Mouse (Mus musculus) midbrain, embryonic 13.5 days (tissue): ENCODE data around the gene Arhgef12. TPM values are rescaled to one million over a fixed set of nuclear protein-coding genes. Genes with fewer than 3 reads are reported as not detected.

Experiments used
- ATAC-seq: fragments of 200-750 bp; cut with Nextera tagmentation; 2 replicates; pipeline ENCODE4 v1.8.0; 2017; ENCODE audit warnings: mild to moderate bottlenecking, moderate TSS enrichment, moderate library complexity
- H3K27ac ChIP-seq: fragments of 300-500 bp; sonication (generic); 2 replicates; pipeline ENCODE4 v1.5.1; 2015; ENCODE audit warnings: inconsistent platforms, mild to moderate bottlenecking, moderate library complexity
- H3K27me3 ChIP-seq: fragments of 300-500 bp; sonication (generic); 2 replicates; pipeline ENCODE4 v1.6.1; 2015; ENCODE audit warnings: mild to moderate bottlenecking, inconsistent platforms
- H3K36me3 ChIP-seq: fragments of 300-500 bp; sonication (generic); 2 replicates; pipeline ENCODE4 v1.6.1; 2015; ENCODE audit warnings: mild to moderate bottlenecking, inconsistent platforms
- H3K4me1 ChIP-seq: fragments of 300-500 bp; sonication (generic); replicated peaks from 2 replicates; pipeline ENCODE4 v1.6.1; 2015; ENCODE audit warnings: inconsistent platforms
- H3K4me2 ChIP-seq: fragments of 300-500 bp; sonication (generic); replicated peaks from 2 replicates; pipeline ENCODE4 v1.6.1; 2015; ENCODE audit warnings: moderate library complexity, mild to moderate bottlenecking, inconsistent platforms
- H3K4me3 ChIP-seq: fragments of 300-500 bp; sonication (generic); replicated peaks from 2 replicates; pipeline ENCODE4 v1.5.1; 2015; ENCODE audit warnings: mild to moderate bottlenecking, inconsistent platforms
- H3K9ac ChIP-seq: fragments of 300-500 bp; sonication (generic); replicated peaks from 2 replicates; pipeline ENCODE4 v1.6.1; 2015; ENCODE audit warnings: mild to moderate bottlenecking, inconsistent platforms
- H3K9me3 ChIP-seq: fragments of 300-500 bp; sonication (generic); 2 replicates; pipeline ENCODE4 v1.6.1; 2016; ENCODE audit warnings: mild to moderate bottlenecking, inconsistent platforms
- WGBS: fragments of 180-500 bp; shearing (Covaris S2); methylation state at CpG from one replicate; pipeline ENCODE4 v1.1.7; 2015; 5-methylcytosine and 5-hydroxymethylcytosine counted together
- polyA plus RNA-seq: library from polyadenylated mRNA; unstranded; fragments of >200 nt; fragmentation: Nextera tagmentation; extraction: Ambion mirVana; gene quantifications from 2 replicates; pipeline ENCODE4 v1.2.1, GENCODE M21; 2015

Arhgef12 gene
- polyA plus RNA-seq, 1 experiment from 2014 or later, result 21.2 TPM

DNA sequence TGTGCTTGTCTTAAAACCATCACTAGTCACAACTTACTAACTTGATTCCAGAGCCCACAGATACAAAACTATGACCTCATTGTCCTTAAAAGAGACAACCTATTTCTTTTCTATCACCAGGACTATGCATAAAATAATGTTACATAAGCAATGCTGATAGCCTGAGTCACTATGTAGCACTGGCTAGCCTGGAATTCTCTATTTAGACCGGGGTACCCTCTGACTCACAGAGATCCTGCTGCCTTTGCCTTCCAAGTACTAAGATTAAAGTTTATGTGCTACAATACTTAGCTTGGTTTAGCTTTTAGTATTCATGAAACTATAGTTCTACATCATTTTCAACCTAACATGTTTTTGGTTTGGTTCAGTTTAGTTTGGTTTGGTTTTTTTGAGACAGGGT is 92.2 kb downstream of the Arhgef12 start:
- H3K36me3 ChIP-seq, result peaks cover 52% of the 10 kb centered on the region
- no peak overlapping the region for H3K4me2 ChIP-seq
- H3K9ac ChIP-seq, result no peak overlapping the region
- H3K4me1 ChIP-seq, result no peaks in the 10 kb centered on the region
- ATAC-seq, result no peak
- no peak overlapping the region for H3K4me3 ChIP-seq
- no peaks in the 10 kb centered on the region for H3K9me3 ChIP-seq
- no peaks in the 10 kb centered on the region for H3K27me3 ChIP-seq
- WGBS, result 100% methylated on average over 1 of the region's 1 CpGs
- no peak overlapping the region for H3K27ac ChIP-seq

DNA sequence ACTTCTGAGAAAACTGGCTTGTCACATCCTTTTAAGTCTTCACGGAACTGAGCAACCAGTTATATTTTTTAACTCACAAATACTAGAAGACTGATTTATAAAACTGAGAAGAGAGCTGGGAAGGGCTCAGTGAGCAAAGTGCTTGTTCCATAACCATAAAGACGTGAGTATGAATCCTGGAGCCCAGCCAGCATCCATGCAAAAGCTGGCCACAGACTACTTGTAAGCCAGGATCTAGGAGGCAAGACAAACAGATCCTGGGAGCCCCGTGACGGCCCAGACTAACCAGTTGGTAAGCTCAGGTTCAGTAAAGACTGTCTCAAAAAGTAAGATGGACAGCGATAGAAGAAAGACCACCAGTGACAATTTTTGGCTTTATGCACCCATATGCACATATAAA is 94.5 kb downstream of the Arhgef12 start:
- H3K4me2 ChIP-seq, result no peak overlapping the region
- H3K36me3 ChIP-seq, result peaks cover 53% of the 10 kb centered on the region
- no peak overlapping the region for H3K4me3 ChIP-seq
- no peak overlapping the region for H3K27ac ChIP-seq
- no peaks in the 10 kb centered on the region for H3K4me1 ChIP-seq
- ATAC-seq, result no peak
- H3K27me3 ChIP-seq, result no peaks in the 10 kb centered on the region
- no peak overlapping the region for H3K9ac ChIP-seq
- WGBS, result 84% methylated on average over 5 of the region's 5 CpGs
- no peaks in the 10 kb centered on the region for H3K9me3 ChIP-seq

DNA sequence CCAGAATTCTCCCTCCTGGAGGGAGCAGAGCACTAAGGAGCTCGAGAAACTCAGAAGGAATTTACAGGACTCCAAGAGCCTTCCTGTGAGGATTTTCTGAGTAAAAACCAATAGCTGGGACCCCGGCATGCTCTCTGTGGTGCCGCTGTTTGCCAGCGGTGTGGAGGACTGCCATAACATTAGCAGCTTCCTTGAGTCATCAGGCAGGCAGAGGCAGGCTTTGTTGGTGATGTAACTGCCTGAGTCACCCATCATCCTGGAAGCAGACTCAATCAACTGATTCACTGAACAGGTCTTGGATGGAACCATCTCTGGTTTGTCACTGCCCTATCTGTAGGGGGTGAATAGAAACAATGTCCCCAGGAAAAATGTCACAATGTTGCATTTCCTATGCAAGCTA is 96.0 kb downstream of the Arhgef12 start:
- H3K4me2 ChIP-seq, result no peak overlapping the region
- 82% methylated on average over 4 of the region's 4 CpGs for WGBS
- H3K9ac ChIP-seq, result no peak overlapping the region
- H3K27me3 ChIP-seq, result no peaks in the 10 kb centered on the region
- no peak overlapping the region for H3K27ac ChIP-seq
- ATAC-seq, result no peak
- H3K4me1 ChIP-seq, result no peaks in the 10 kb centered on the region
- H3K36me3 ChIP-seq, result peaks cover 56% of the 10 kb centered on the region
- no peaks in the 10 kb centered on the region for H3K9me3 ChIP-seq
- no peak overlapping the region for H3K4me3 ChIP-seq

DNA sequence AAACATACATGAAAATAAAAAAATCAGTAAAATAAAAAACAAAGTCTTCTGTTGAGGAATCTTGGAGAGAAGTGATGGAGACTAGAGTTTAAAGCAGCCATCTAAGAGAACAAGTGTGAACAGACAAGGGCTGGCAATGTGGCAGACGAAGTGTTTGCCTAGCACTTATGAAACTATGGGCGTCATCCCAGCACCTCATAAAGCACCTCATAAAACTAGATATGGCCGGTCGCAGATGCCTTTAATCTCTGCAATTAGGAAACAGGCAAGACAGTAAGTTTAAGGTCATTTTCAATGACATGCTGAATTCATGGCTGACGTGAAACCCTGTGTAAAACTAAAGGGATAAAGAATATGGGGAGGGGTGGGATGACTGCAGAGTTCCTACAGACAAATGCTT is 103.2 kb downstream of the Arhgef12 start:
- Histone ChIP-seq H3K4me3 (no peak overlapping the region), H3K4me2 (no peak overlapping the region), H3K9me3 (no peaks in the 10 kb centered on the region), H3K4me1 (no peaks in the 10 kb centered on the region), H3K27me3 (no peaks in the 10 kb centered on the region), H3K9ac (no peak overlapping the region), H3K27ac (no peak overlapping the region), H3K36me3 (peaks cover 75% of the 10 kb centered on the region)
- ATAC-seq, result no peak
- WGBS, result 95% methylated on average over 5 of the region's 5 CpGs

DNA sequence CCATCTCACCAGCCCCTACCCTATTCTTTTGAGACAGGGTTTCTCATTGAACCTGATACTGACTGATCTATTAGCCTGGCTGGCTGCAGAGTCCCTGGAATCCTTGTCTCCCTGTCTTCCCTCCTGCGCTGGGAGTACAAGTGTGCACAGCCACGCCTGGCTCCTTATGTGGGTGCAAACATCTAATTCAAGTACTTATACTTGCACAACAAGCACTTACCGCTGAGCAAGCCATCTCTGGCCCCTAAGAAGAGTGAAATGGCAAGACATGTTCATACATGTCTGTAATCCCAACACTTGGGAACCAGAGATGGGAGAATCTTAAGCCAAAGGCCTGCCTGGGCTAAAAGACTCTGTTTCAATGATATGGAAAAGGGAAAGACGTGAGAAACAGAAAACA is 104.0 kb downstream of the Arhgef12 start:
- Histone ChIP-seq H3K36me3 (peaks cover 84% of the 10 kb centered on the region), H3K4me2 (no peak overlapping the region), H3K9me3 (no peaks in the 10 kb centered on the region), H3K27ac (no peak overlapping the region), H3K4me3 (no peak overlapping the region), H3K27me3 (no peaks in the 10 kb centered on the region), H3K4me1 (no peaks in the 10 kb centered on the region), H3K9ac (no peak overlapping the region)
- WGBS, result 93% methylated on average over 4 of the region's 4 CpGs
- no peak for ATAC-seq

DNA sequence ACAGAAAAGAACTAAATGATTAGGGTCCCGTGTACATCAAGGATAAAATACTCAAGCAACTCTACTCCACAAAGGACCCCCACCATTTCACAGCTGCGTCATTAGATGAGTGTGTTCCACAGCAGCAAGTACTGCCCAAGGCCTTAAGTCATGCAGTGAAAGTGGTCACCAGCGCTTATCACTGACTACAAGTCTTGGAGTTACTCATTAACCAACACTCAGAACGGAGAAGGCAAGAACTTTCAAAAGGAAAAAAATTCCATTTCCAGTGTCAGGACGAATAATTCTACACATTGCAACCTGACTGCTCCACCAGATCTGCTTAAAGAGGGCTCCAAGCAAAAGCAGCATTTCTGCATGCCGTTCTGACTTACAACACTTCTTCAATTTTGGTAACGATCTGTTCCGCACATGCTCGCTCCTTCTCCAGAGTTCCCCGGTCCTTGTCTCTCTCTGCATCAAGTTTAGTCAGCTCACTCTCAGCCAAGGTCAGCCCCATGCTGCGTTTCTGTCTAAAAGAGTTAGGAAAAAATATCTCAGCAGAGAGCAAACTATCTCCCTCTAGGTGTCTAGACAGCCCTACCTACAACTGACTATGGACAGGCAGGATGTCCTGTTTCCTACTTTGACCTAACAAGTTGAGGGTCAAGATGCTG is 106.3 kb downstream of the Arhgef12 start:
- no peak for ATAC-seq
- H3K36me3 ChIP-seq, result peaks cover 85% of the 10 kb centered on the region
- H3K27me3 ChIP-seq, result no peaks in the 10 kb centered on the region
- no peak overlapping the region for H3K4me3 ChIP-seq
- no peak overlapping the region for H3K4me2 ChIP-seq
- 94% methylated on average over 11 of the region's 11 CpGs for WGBS
- no peak overlapping the region for H3K27ac ChIP-seq
- no peaks in the 10 kb centered on the region for H3K4me1 ChIP-seq
- no peak overlapping the region for H3K9ac ChIP-seq
- H3K9me3 ChIP-seq, result no peaks in the 10 kb centered on the region

DNA sequence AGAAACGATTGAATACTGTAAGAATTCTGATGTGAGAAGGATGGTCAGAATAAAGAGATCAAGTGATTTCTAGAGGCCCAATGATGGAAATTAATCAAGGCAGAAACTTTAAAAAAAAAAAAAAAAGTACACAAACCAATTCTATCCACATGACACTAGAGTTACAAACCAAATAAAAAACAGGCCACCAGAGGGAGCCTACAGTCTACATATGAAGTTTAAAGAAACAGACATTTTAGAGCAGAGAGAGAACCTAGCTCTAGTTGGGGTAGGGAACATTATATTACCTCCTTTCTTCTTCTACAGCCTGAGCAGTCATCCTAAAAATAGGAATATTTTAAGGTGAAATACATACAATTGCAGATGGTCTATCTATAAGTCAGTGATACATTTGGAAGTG is 107.0 kb downstream of the Arhgef12 start:
- no peak overlapping the region for H3K4me2 ChIP-seq
- H3K36me3 ChIP-seq, result peaks cover 87% of the 10 kb centered on the region
- H3K27ac ChIP-seq, result no peak overlapping the region
- H3K9me3 ChIP-seq, result no peaks in the 10 kb centered on the region
- WGBS, result 90% methylated on average over 1 of the region's 1 CpGs
- no peak for ATAC-seq
- no peak overlapping the region for H3K4me3 ChIP-seq
- H3K4me1 ChIP-seq, result no peaks in the 10 kb centered on the region
- H3K9ac ChIP-seq, result no peak overlapping the region
- H3K27me3 ChIP-seq, result no peaks in the 10 kb centered on the region

DNA sequence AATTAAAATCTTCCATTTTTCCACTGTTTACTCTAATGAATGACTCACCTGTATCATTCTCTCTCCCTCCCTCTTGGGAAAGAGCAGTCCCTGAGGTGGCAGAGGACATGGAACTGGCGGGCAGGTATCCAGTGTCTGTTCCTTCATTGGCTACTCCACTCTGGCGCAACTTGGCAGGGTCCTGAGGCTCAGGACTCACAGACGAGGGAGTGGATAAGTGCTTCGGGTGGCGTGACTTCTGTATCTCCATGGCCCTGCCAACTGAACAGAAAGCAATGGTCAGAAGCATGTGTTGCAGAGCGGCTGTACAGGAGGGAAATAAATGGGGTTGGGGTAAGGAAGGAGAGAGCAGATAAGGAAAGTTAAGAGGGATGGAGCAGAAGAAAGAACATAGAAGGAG is 109.5 kb downstream of the Arhgef12 start:
- Histone ChIP-seq H3K9ac (no peak overlapping the region), H3K4me2 (no peak overlapping the region), H3K27me3 (no peaks in the 10 kb centered on the region), H3K4me3 (no peak overlapping the region), H3K4me1 (no peaks in the 10 kb centered on the region), H3K36me3 (peaks cover 85% of the 10 kb centered on the region), H3K9me3 (no peaks in the 10 kb centered on the region), H3K27ac (no peak overlapping the region)
- no peak for ATAC-seq
- WGBS, result 91% methylated on average over 6 of the region's 6 CpGs

DNA sequence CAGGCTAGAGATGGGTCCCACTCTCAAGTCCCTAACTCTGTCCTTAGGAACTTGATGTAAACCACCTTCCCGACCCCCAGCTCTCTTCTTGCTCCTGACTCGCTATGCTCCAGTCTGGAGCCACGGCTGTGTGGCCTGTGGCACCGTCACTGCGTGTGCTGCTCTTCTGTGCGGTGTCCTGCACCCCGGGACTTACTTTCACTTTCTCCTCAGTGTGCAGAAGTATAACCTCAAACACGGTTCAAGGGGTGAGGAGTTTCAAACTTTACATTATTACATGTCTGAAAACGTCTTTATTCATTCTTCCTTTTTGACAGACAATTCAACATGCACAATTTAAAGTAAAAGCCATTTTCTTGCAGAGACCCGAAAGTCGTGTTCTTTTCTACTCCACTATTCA is 111.7 kb downstream of the Arhgef12 start:
- 94% methylated on average over 11 of the region's 11 CpGs for WGBS
- H3K4me3 ChIP-seq, result no peak overlapping the region
- no peak overlapping the region for H3K9ac ChIP-seq
- no peaks in the 10 kb centered on the region for H3K27me3 ChIP-seq
- H3K9me3 ChIP-seq, result no peaks in the 10 kb centered on the region
- H3K36me3 ChIP-seq, result peaks cover 82% of the 10 kb centered on the region
- no peaks in the 10 kb centered on the region for H3K4me1 ChIP-seq
- ATAC-seq, result no peak
- H3K27ac ChIP-seq, result no peak overlapping the region
- no peak overlapping the region for H3K4me2 ChIP-seq

DNA sequence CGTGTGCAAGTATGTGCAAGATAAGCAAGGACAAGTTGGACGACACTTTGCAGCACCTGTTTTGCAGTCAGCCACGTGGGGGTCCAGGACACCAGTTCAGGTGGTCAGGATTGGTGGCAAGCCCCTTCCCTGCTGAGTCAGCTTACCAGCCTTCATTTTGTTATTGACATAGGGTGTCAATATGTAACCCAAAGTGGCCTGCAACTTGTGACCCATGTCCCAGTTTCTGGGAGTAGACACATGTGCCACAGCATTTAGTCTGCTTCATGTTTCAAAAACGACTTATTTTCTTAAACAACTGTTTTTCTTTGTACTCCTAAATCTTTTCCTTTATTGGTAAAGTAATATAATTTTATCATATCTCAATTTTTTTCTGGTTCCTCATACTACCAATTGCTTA is 112.3 kb downstream of the Arhgef12 start:
- 90% methylated on average over 4 of the region's 4 CpGs for WGBS
- H3K36me3 ChIP-seq, result peaks cover 83% of the 10 kb centered on the region
- no peak overlapping the region for H3K27ac ChIP-seq
- no peak overlapping the region for H3K9ac ChIP-seq
- no peaks in the 10 kb centered on the region for H3K27me3 ChIP-seq
- no peak overlapping the region for H3K4me3 ChIP-seq
- H3K4me2 ChIP-seq, result no peak overlapping the region
- no peak for ATAC-seq
- H3K4me1 ChIP-seq, result no peaks in the 10 kb centered on the region
- H3K9me3 ChIP-seq, result no peaks in the 10 kb centered on the region

DNA sequence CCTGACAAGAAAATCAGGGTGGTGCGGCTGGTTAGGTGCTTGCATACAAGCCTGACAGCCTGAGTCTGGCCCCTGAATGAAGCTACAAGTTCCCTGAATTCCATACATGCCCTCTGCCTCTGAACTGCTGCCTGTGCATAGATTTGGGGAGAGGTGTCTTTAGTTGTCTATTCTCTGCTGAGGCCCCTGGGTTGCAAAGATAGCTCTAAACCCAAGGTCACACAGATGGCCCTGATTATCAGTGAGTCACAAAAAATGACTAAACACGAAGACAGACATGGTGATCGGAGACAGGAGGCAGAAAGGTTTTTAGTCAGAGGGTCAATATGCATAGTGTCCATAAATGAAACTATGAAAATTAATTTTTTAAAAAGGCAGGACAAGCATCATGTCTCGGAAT is 113.4 kb downstream of the Arhgef12 start:
- 93% methylated on average over 4 of the region's 4 CpGs for WGBS
- Histone ChIP-seq H3K4me1 (no peaks in the 10 kb centered on the region), H3K36me3 (peaks cover 81% of the 10 kb centered on the region)

DNA sequence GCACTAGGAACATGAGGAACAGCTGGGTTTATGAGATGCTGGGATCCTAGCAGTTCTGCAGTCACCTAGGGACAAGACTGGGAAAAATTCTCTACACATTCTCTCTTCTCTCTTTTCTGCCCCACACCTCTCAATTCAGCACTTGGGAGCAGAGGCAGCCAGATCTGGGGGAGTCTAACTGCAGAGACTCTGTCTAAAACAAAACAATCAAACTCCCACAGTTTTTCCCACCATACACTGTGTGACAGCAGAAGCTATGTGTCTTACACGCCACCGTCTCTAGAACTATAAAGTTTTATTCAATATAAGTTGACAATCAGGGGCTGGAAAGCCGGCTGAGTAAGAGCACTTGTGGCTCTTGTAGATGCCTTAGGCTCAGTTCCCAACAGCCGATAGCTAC is 119.1 kb downstream of the Arhgef12 start:
- no peaks in the 10 kb centered on the region for H3K27me3 ChIP-seq
- H3K36me3 ChIP-seq, result peaks cover 74% of the 10 kb centered on the region
- H3K4me2 ChIP-seq, result no peak overlapping the region
- no peaks in the 10 kb centered on the region for H3K4me1 ChIP-seq
- H3K9me3 ChIP-seq, result no peaks in the 10 kb centered on the region
- WGBS, result 94% methylated on average over 4 of the region's 4 CpGs
- no peak for ATAC-seq
- H3K4me3 ChIP-seq, result no peak overlapping the region
- no peak overlapping the region for H3K27ac ChIP-seq
- no peak overlapping the region for H3K9ac ChIP-seq

More for the DNA sequence above, 113.4 kb downstream of the Arhgef12 start:
- Histone ChIP-seq H3K4me3 (no peak overlapping the region), H3K9me3 (no peaks in the 10 kb centered on the region), H3K27ac (no peak overlapping the region), H3K4me2 (no peak overlapping the region), H3K9ac (no peak overlapping the region), H3K27me3 (no peaks in the 10 kb centered on the region)
- no peak for ATAC-seq

DNA sequence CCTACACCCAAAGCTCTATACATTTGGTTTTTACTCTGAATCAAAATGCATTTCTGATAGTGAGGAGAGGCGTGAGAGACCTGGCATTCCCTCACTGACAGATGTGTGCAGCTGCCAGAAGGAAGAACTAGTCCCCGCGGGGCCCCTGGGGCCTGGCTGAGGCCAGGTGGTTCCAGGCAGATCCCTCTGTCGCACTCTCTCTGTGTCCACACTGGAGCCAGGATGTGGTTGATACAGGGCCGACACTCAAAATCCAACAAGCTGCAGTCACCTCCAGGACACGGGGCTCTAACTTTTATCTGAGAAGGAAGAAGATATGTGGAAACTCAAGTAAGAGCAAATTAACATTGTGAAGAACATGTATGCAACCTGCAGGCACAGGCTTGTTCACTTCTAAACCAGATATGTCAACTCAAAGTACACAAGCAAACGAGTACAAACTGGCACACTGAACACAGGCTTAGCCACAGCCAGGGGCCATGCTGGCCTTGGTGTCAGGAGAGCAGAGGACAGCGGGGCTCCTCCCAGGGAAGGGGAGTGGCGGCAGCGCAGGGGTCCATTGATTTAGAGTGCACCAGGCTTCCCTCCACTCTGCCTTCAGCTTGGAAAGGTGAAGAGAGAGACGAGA is 138.0 kb downstream of the Arhgef12 start:
- Histone ChIP-seq H3K9ac (no peak overlapping the region), H3K27ac (no peak overlapping the region), H3K4me3 (no peak overlapping the region), H3K4me2 (no peak overlapping the region), H3K36me3 (peaks cover 75% of the 10 kb centered on the region), H3K4me1 (no peaks in the 10 kb centered on the region), H3K9me3 (no peaks in the 10 kb centered on the region), H3K27me3 (no peaks in the 10 kb centered on the region)
- ATAC-seq, result no peak
- 73% methylated on average over 11 of the region's 11 CpGs for WGBS
